Mouse (Mus musculus): ENCODE results near the gene Arhgap23.

GRCm38 (mm10) chr11:97418834-97419539 is 3.7 kb downstream of the Arhgap23 start:
- no peak for TF ChIP-seq CTCF (IDR thresholded peaks at IDR 0.05)
- no peak for TF ChIP-seq EP300 (IDR thresholded peaks at IDR 0.05)
